Mouse (Mus musculus) monocyte, adult 59 days (primary cell): ENCODE results near the gene Rnf166. TPM values are rescaled to one million over a fixed set of nuclear protein-coding genes. Genes with fewer than 3 reads are reported as not detected.

Source experiments
- total RNA-seq, 2 experiments: library from RNA; stranded (reverse); gene quantifications; one replicate each; pipeline ENCODE4 v1.2.4; 2023

The Rnf166 gene
- 10 to 100 TPM; 79.5 to 90.9 TPM for total RNA-seq

GRCm38 (mm10) chr8:122475580-122476320, at the start of gene Rnf166, which contains the start of gene Ctu2:
Rnf166 (minus strand) TSS chr8:122476064.
Ctu2 (plus strand) TSS chr8:122476143.

GRCm38 (mm10) chr8:122460524-122461472, 15.1 kb downstream of the Rnf166 start, which contains the start of gene Snai3:
Snai3 (minus strand) TSS chr8:122460733.

GRCm38 (mm10) chr8:122443262-122444006, 32.4 kb downstream of the Rnf166 start, which contains the start of gene Mvd:
Mvd (minus strand) TSS chr8:122443422.

GRCm38 (mm10) chr8:122432443-122433268, 43.2 kb downstream of the Rnf166 start, which contains the start of gene Cyba:
Cyba (minus strand) TSS chr8:122432930.

GRCm38 (mm10) chr8:122421376-122422070, 54.3 kb downstream of the Rnf166 start, which contains the start of gene Il17c:
Il17c (plus strand) TSS chr8:122422020.

Other genes with a start within 250 kb of the Rnf166 start
- gene Zfpm1, start 193.9 kb downstream of the Rnf166 start, total RNA-seq = 1 to 10 TPM; 6.2 to 8.8 TPM
- gene Trhr2, start 115.3 kb downstream of the Rnf166 start, total RNA-seq = not detected
- 10 to 100 TPM; 73.0 to 84.4 TPM for gene Zc3h18, start 99.5 kb downstream of the Rnf166 start, total RNA-seq
- under 1 TPM in 1 of 2 experiments, not detected in 1; 0.73 TPM for gene Il17c, start 54.0 kb downstream of the Rnf166 start, total RNA-seq
- gene Cyba, start 43.1 kb downstream of the Rnf166 start, total RNA-seq = 100 to 1,000 TPM; 719 to 753 TPM
- gene Mvd, start 32.6 kb downstream of the Rnf166 start, total RNA-seq = 10 to 100 TPM; 27.0 to 27.9 TPM
- gene Snai3, start 15.3 kb downstream of the Rnf166 start, total RNA-seq = not detected
- gene Ctu2, start 79 bp upstream of the Rnf166 start, total RNA-seq = 10 to 100 TPM; 16.9 to 21.0 TPM
- gene Piezo1, start 75.3 kb upstream of the Rnf166 start, total RNA-seq = 100 to 1,000 TPM; 125 to 127 TPM
- gene Cdt1, start 92.0 kb upstream of the Rnf166 start, total RNA-seq = 10 to 100 TPM; 23.8 to 29.1 TPM
- 100 to 1,000 TPM; 142 to 157 TPM for gene Aprt, start 100.8 kb upstream of the Rnf166 start, total RNA-seq
- gene Galns, start 135.4 kb upstream of the Rnf166 start, total RNA-seq = 10 to 100 TPM; 30.8 to 32.1 TPM
- gene Trappc2l, start 135.6 kb upstream of the Rnf166 start, total RNA-seq = 10 to 100 TPM; 40.8 to 50.4 TPM
- under 1 TPM in 1 of 2 experiments, not detected in 1; 0.79 TPM for gene Pabpn1l, start 146.7 kb upstream of the Rnf166 start, total RNA-seq
- 100 to 1,000 TPM; 133 to 179 TPM for gene Cbfa2t3, start 223.0 kb upstream of the Rnf166 start, total RNA-seq